Mouse (Mus musculus): ENCODE results near the gene Thap3.

Thap3 gene

GRCm38 (mm10) chr4:151999481-151999880, 10.7 kb upstream of the Thap3 start:
- DNase-seq (ENCODE audit: low read depth, low spot score): peak; percentile 29
- Histone ChIP-seq H3K27me3 (ENCODE audit: control insufficient read depth, insufficient read depth, low read length, poor library complexity, severe bottlenecking) (no peaks in the 10 kb centered on the region; the same call in 1 of the 2 replicates), H3K36me3 (ENCODE audit: control insufficient read depth, insufficient read depth, low read length, poor library complexity, severe bottlenecking) (no peaks in the 10 kb centered on the region)

- H3K36me3 ChIP-seq (ENCODE audit: control insufficient read depth, insufficient read depth, low read length, poor library complexity, severe bottlenecking): no peaks in the 10 kb centered on the region
- no peaks in the 10 kb centered on the region; the same call in 1 of the 2 replicates for H3K27me3 ChIP-seq (ENCODE audit: control insufficient read depth, insufficient read depth, low read length, poor library complexity, severe bottlenecking)
- DNase-seq (ENCODE audit: low read depth, low spot score): no peak
These were observed 8.9 kb upstream of the Thap3 start for GRCm38 (mm10) chr4:151997701-151998100.

GRCm38 (mm10) chr4:151996951-151997222, 8.1 kb upstream of the Thap3 start:
- Histone ChIP-seq H3K27me3 (ENCODE audit: control insufficient read depth, insufficient read depth, low read length, poor library complexity, severe bottlenecking) (no peaks in the 10 kb centered on the region; the same call in 1 of the 2 replicates), H3K36me3 (ENCODE audit: control insufficient read depth, insufficient read depth, low read length, poor library complexity, severe bottlenecking) (no peaks in the 10 kb centered on the region)
- no peak for DNase-seq (ENCODE audit: low read depth, low spot score)

- Histone ChIP-seq H3K36me3 (ENCODE audit: control insufficient read depth, insufficient read depth, low read length, poor library complexity, severe bottlenecking) (peaks cover 2% of the 10 kb centered on the region; the same call in 1 of the 2 replicates), H3K27me3 (ENCODE audit: control insufficient read depth, insufficient read depth, low read length, poor library complexity, severe bottlenecking) (no peaks in the 10 kb centered on the region; the same call in 1 of the 2 replicates)
- peak; percentile 99 for DNase-seq (ENCODE audit: low read depth, low spot score)
These were observed 7.6 kb upstream of the Thap3 start, which contains the start of gene Phf13 for GRCm38 (mm10) chr4:151996173-151996950. Gene Phf13, minus strand, starts transcription at chr4:151996258.

GRCm38 (mm10) chr4:151995371-151996172, 6.8 kb upstream of the Thap3 start:
- Histone ChIP-seq H3K36me3 (ENCODE audit: control insufficient read depth, insufficient read depth, low read length, poor library complexity, severe bottlenecking) (peaks cover 3% of the 10 kb centered on the region; the same call in 1 of the 2 replicates), H3K27me3 (ENCODE audit: control insufficient read depth, insufficient read depth, low read length, poor library complexity, severe bottlenecking) (no peaks in the 10 kb centered on the region; the same call in 1 of the 2 replicates)
- DNase-seq (ENCODE audit: low read depth, low spot score): peak; percentile 18

GRCm38 (mm10) chr4:151994228-151995171, 5.7 kb upstream of the Thap3 start:
- peaks cover 3% of the 10 kb centered on the region; the same call in 1 of the 2 replicates for H3K36me3 ChIP-seq (ENCODE audit: control insufficient read depth, insufficient read depth, low read length, poor library complexity, severe bottlenecking)
- H3K27me3 ChIP-seq (ENCODE audit: control insufficient read depth, insufficient read depth, low read length, poor library complexity, severe bottlenecking): no peaks in the 10 kb centered on the region; the same call in 1 of the 2 replicates
- DNase-seq (ENCODE audit: low read depth, low spot score): peak; percentile 31

GRCm38 (mm10) chr4:151993035-151993434, 4.2 kb upstream of the Thap3 start:
- Histone ChIP-seq H3K36me3 (ENCODE audit: control insufficient read depth, insufficient read depth, low read length, poor library complexity, severe bottlenecking) (peaks cover 3% of the 10 kb centered on the region; the same call in 1 of the 2 replicates), H3K27me3 (ENCODE audit: control insufficient read depth, insufficient read depth, low read length, poor library complexity, severe bottlenecking) (no peaks in the 10 kb centered on the region; the same call in 1 of the 2 replicates)
- DNase-seq (ENCODE audit: low read depth, low spot score): no peak

GRCm38 (mm10) chr4:151992091-151992490, 3.3 kb upstream of the Thap3 start:
- DNase-seq (ENCODE audit: low read depth, low spot score): no peak
- H3K36me3 ChIP-seq (ENCODE audit: control insufficient read depth, insufficient read depth, low read length, poor library complexity, severe bottlenecking): peaks cover 3% of the 10 kb centered on the region; the same call in 1 of the 2 replicates
- H3K27me3 ChIP-seq (ENCODE audit: control insufficient read depth, insufficient read depth, low read length, poor library complexity, severe bottlenecking): no peaks in the 10 kb centered on the region; the same call in 1 of the 2 replicates

GRCm38 (mm10) chr4:151989110-151989488, 302 bp upstream of the Thap3 start:
- DNase-seq (ENCODE audit: low read depth, low spot score): no peak
- peaks cover 6% of the 10 kb centered on the region for H3K36me3 ChIP-seq (ENCODE audit: control insufficient read depth, insufficient read depth, low read length, poor library complexity, severe bottlenecking)
- H3K27me3 ChIP-seq (ENCODE audit: control insufficient read depth, insufficient read depth, low read length, poor library complexity, severe bottlenecking): no peaks in the 10 kb centered on the region

- Histone ChIP-seq H3K36me3 (ENCODE audit: control insufficient read depth, insufficient read depth, low read length, poor library complexity, severe bottlenecking) (peaks cover 6% of the 10 kb centered on the region), H3K27me3 (ENCODE audit: control insufficient read depth, insufficient read depth, low read length, poor library complexity, severe bottlenecking) (no peaks in the 10 kb centered on the region)
- DNase-seq (ENCODE audit: low read depth, low spot score): no peak
These were observed 819 bp downstream of the Thap3 start for GRCm38 (mm10) chr4:151988014-151988341.

GRCm38 (mm10) chr4:151986650-151987049, 2.1 kb downstream of the Thap3 start:
- Histone ChIP-seq H3K36me3 (ENCODE audit: control insufficient read depth, insufficient read depth, low read length, poor library complexity, severe bottlenecking) (peaks cover 6% of the 10 kb centered on the region), H3K27me3 (ENCODE audit: control insufficient read depth, insufficient read depth, low read length, poor library complexity, severe bottlenecking) (no peaks in the 10 kb centered on the region)
- DNase-seq (ENCODE audit: low read depth, low spot score): no peak

GRCm38 (mm10) chr4:151985886-151986285, 2.9 kb downstream of the Thap3 start:
- Histone ChIP-seq H3K27me3 (ENCODE audit: control insufficient read depth, insufficient read depth, low read length, poor library complexity, severe bottlenecking) (no peaks in the 10 kb centered on the region), H3K36me3 (ENCODE audit: control insufficient read depth, insufficient read depth, low read length, poor library complexity, severe bottlenecking) (peaks cover 3% of the 10 kb centered on the region; the same call in 1 of the 2 replicates)
- DNase-seq (ENCODE audit: low read depth, low spot score): no peak

- Histone ChIP-seq H3K27me3 (ENCODE audit: control insufficient read depth, insufficient read depth, low read length, poor library complexity, severe bottlenecking) (no peaks in the 10 kb centered on the region), H3K36me3 (ENCODE audit: control insufficient read depth, insufficient read depth, low read length, poor library complexity, severe bottlenecking) (peaks cover 3% of the 10 kb centered on the region; the same call in 1 of the 2 replicates)
- DNase-seq (ENCODE audit: low read depth, low spot score): no peak
These were observed 5.2 kb downstream of the Thap3 start for GRCm38 (mm10) chr4:151983560-151983959.

- Histone ChIP-seq H3K36me3 (ENCODE audit: control insufficient read depth, insufficient read depth, low read length, poor library complexity, severe bottlenecking) (peaks cover 3% of the 10 kb centered on the region; the same call in 1 of the 2 replicates), H3K27me3 (ENCODE audit: control insufficient read depth, insufficient read depth, low read length, poor library complexity, severe bottlenecking) (no peaks in the 10 kb centered on the region)
- DNase-seq (ENCODE audit: low read depth, low spot score): no peak
These were observed 5.8 kb downstream of the Thap3 start for GRCm38 (mm10) chr4:151983043-151983442.
